Mouse (Mus musculus) MEL (cell line): ENCODE results near the gene Mmp15.

Source experiments
- MAX ChIP-seq: IDR thresholded peaks from 2 replicates; pipeline ENCODE4 v1.6.1; 2011; ENCODE audit warnings: low read length, improper control_type of control experiment
- MYC ChIP-seq: IDR thresholded peaks from 2 replicates; pipeline ENCODE4 v1.6.1; 2011; ENCODE audit warnings: low read depth, mild to moderate bottlenecking, low read length, improper control_type of control experiment, moderate library complexity
- NRF1 ChIP-seq: IDR thresholded peaks from 2 replicates; pipeline ENCODE4 v1.6.1; 2014; ENCODE audit warnings: low read depth, mild to moderate bottlenecking, inconsistent platforms, low read length, improper control_type of control experiment, moderate library complexity; ENCODE audit not compliant: poor library complexity, insufficient read depth, severe bottlenecking
- POLR2AphosphoS5 ChIP-seq: IDR thresholded peaks from 2 replicates; pipeline ENCODE4 v1.6.1; 2012; ENCODE audit warnings: low read depth, borderline replicate concordance, mild to moderate bottlenecking, inconsistent platforms, low read length, moderate library complexity, mixed read lengths
- TAL1 ChIP-seq: IDR thresholded peaks from 2 replicates; pipeline ENCODE4 v1.6.1; 2012; ENCODE audit warnings: mild to moderate bottlenecking, inconsistent platforms, low read length, moderate library complexity, mixed read lengths
- UBTF ChIP-seq: IDR thresholded peaks from 2 replicates; pipeline ENCODE4 v1.6.1; 2012; ENCODE audit warnings: low read depth, mild to moderate bottlenecking, inconsistent platforms, low read length, improper control_type of control experiment, moderate library complexity, borderline replicate concordance; ENCODE audit not compliant: insufficient read depth

GRCm38 (mm10) chr8:95361016-95361341, 8.9 kb downstream of the Mmp15 start:
- TF ChIP-seq NRF1 (no peak), MYC (no peak), POLR2AphosphoS5 (no peak), UBTF (no peak), TAL1 (no peak), MAX (no peak)
